Mouse (Mus musculus): ENCODE results near the gene Foxj1.
"Not testable (repeated sequence)": the region's sequence is repeated elsewhere in the genome, so short reads cannot be mapped to it uniquely, and the experiment has no call there.

Gene Foxj1

GRCm38 (mm10) chr11:116335244-116336036 is at the start of gene Foxj1:
Gene Foxj1 (minus strand): TSS chr11:116335399.
- DNase-seq = peak; percentile 96 to 98

DNA sequence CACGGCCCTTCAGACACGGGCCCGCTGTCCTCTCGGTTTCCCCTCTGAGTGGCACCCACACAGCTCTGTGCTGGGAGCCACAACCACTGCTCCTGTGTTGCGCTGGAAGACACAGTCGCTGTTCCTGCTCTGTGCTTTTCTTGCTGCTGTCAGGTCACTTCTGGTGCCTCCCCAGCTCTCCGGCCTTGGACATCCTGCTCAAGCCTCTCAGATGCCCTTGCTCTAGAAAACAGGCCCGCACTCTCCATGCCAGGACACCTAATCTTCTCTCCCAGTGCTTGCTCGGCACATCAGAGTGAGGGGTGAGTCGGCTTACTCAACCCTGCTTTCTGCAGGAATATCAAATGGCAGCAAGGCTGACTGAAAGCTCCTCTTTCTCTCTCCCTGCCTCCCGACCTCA is 49.0 kb upstream of the Foxj1 start:
- DNase-seq = no peak

DNA sequence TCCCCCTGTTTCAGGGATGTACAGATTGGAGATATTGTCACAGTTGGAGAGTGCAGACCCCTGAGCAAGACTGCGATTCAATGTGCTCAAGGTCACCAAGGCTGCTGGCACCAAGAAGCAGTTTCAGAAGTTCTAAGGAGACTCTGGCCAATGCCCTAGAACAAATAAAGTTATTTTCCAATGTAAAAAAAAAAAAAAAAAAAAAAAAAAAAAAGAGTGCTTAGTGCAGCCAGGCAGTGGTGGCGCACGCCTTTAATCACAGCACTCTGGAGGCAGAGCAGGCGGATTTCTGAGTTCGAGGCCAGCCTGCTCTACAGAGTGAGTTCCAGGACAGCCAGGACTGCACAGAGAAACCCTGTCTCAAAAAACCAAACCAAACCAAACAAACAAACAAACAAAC is 47.9 kb upstream of the Foxj1 start:
- DNase-seq = not testable (repeated sequence)

- DNase-seq = no peak
These were observed 45.6 kb upstream of the Foxj1 start for GRCm38 (mm10) chr11:116380767-116381166.

DNA sequence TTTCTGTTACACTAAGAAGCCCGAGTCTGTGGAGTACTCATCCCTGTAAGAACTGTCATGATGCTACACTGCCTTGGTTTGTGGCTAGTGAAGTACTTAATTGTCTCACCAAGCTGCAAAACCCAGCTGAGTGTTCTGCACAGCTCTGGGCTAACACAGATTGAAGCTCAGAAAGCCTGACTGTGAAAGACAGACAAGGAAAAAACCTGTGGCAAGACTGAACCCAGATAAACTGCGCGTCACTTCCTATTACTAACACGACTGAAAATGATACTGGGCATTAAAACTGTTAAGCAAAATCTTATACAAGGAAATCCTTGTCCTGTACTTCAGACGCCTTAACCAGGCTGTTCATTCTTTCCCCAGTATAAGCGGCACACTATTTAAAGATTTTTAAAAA is 44.3 kb upstream of the Foxj1 start:
- DNase-seq = no peak

GRCm38 (mm10) chr11:116376945-116377661 is 41.9 kb upstream of the Foxj1 start:
- peak; percentile 14 to 32 for DNase-seq

GRCm38 (mm10) chr11:116371894-116372450 is 36.8 kb upstream of the Foxj1 start:
- DNase-seq = no peak

DNA sequence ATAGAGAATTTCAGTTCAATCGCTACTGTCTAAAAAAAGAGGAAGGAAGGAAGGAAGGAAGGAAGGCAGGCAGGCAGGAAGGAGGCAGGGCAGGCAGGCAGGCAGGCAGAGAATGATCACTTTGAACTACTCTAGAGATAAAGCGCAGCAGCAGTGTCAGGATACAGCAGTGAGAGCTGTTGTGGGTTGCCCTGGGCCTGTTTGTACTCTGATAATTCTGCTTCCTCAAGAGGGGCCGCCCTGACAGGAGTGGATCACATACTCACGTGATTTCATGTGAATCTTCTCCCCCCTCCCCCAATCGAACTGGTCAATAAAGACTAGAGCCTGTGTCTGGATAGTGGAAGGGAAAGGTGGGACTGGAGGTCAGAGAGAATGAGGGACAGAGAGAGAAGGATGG is 34.4 kb upstream of the Foxj1 start:
- no peak for DNase-seq

GRCm38 (mm10) chr11:116369051-116369450 is 33.9 kb upstream of the Foxj1 start:
- DNase-seq = no peak

- peak; percentile 84 to 87 for DNase-seq
These were observed 32.9 kb upstream of the Foxj1 start for GRCm38 (mm10) chr11:116368116-116368515.

DNA sequence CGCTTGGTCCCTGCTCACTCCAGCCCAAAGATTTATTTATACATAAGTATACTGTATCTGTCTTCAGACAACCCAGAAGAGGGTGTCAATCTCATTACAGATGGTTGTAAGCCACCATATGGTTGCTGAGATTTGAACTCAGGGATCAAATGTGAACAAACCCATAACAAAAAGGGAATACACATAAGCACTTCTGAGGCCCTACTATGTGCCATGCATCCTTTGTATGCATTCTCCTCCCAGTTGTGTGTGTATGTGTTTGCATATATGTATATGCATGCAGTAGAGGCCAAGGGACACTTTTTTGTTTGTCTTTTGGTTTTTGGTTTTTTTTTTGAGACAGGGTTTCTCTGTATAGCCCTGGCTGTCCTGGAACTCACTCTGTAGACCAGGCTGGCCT is 31.4 kb upstream of the Foxj1 start:
- no peak for DNase-seq

DNA sequence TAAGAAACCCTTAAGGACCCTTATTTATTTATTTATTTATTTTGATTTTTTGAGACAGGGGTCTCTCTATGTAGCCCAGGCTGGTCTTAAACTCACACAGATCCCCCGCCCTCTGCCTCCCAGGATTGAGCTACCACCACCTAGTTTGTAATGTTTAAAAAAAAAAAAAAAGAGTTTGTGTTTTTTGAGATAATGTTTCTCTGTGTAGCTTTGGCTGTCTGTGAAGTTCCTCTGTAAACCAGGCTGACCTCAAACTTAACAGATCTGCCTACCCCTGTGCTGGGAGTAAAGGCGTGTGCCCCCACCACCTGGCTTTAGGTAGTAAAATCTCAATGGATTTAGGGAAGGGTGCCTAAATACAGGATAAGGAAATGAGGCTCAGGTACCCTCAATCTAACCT is 30.9 kb upstream of the Foxj1 start:
- no peak for DNase-seq

DNA sequence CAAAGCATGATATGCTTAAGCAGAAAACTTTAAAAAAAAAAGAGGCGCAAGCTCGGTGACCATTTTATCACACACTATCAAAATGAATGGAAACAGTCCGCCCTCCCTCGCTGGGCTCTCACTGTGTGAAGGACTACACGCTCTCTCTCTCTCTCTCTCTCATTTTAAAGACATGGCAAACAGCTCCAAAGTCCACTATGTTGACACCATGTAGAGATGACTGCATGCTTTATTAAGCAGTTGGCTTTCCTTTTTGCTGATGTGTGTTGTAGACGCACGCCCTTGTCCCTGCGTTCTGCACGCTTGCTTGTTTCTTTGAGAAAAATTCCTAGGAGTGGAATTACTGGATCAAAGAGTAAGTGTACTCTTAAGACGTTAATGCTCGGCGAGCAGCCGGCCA is 30.2 kb upstream of the Foxj1 start:
- no peak for DNase-seq

- DNase-seq = no peak
These were observed 26.8 kb upstream of the Foxj1 start for GRCm38 (mm10) chr11:116362015-116362414.

GRCm38 (mm10) chr11:116360915-116361314 is 25.7 kb upstream of the Foxj1 start:
- DNase-seq = not testable (repeated sequence)

DNA sequence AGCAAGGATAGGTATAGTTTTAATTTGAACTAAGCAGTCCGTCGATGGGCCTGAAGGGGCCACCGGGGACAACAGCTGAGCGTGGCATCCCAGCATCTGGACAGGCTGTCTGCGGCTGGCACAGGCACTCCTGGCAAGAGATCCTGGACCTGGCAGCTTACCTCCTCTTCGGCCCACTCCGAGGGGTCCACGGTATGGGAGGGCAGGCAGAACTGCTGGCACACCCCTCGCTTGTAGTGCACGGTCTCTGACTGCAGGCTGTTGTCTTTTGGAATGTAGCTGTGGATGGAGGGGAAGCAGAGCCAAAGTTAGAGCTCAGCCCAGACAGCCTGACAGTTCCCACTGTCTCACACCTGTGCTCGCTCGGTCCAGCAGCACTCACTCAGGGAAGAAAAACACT is 24.5 kb upstream of the Foxj1 start:
- DNase-seq = no peak

DNA sequence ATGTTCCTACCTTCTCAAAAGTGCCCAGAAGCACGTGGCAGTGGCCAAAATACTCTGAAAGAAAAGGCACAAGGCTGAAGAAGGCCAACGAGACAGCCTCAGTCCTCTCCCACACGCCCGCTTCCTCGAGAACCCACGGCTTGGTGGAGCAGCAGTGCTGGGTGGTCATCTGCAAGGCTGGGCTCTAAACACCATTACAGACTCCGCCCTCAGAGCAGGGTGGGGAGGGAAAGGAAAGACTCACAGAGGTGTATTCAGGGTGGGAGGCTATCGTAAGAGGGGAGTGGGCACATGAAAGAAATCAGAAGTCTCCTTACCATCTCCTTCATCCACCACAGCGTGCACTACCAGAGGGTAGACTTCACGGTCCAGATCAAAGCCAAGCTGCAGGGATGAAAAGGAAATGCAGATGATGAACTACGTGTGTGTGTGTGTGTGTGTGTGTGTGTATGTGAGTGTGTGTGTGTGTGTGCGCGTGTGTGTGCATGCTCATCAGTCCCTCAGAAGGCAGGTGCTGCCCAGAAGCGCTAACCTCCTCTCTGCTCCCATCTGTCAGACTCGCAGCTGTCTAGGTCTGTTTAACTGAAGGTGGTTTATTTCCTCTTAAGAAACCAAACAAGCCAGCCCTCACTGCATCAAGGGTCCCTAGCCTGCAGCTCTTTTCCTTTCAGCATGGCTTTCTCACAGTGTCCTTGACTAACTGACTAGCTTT is 23.9 kb upstream of the Foxj1 start:
- DNase-seq = no peak

DNA sequence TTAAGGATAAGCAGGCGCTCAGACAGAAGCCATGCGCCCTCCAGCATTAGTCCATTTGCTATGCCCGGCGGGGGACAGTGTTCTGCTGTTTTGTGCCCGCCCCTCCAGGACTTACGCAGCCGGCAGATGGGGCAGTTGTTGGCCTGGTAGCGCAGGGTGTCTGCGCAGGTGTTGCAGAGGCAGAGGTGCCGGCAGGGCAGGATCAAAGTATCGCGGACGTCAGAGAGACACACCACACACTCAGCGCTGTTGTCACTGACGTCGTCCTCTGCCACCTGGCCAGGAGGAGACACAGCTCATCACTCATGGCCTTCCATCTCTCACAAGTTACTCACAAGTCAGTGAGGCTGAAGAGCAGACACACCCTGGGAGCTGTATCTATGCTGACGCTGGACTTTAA is 19.3 kb upstream of the Foxj1 start:
- no peak for DNase-seq

DNA sequence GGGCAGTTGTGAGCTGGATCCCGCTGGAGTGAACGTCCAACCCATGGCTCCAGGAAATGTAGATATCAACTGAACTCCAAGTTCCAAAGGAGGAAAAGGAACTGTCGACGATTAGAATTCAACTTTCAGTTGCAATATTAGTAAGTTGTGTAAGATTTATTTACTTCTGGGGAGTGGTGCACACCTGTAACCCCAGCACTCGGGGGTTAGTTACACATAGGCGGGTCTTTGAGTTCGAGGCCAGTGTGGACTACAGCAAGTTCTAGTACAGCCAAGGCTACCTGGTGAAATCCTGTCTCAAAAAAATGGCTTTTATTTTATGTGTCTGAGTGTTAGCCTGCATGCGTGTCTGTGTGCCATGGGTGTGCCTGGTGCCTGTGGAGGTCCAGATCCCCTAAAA is 18.3 kb upstream of the Foxj1 start:
- no peak for DNase-seq

- DNase-seq = no peak
These were observed 16.1 kb upstream of the Foxj1 start for GRCm38 (mm10) chr11:116351294-116351693.

- DNase-seq = no peak
These were observed 12.8 kb upstream of the Foxj1 start for GRCm38 (mm10) chr11:116347955-116348354.

- DNase-seq = no peak
These were observed 11.8 kb upstream of the Foxj1 start for GRCm38 (mm10) chr11:116347012-116347411.

GRCm38 (mm10) chr11:116342069-116342791 is 7.0 kb upstream of the Foxj1 start:
- DNase-seq = no peak
